Mouse (Mus musculus) midbrain, embryonic 14.5 days (tissue): Measurements from ENCODE around the gene Qrich2. TPM values are rescaled to one million over a fixed set of nuclear protein-coding genes. Genes with fewer than 3 reads are reported as not detected.

Experiments
- ATAC-seq: fragments of 200-750 bp; cut with Nextera tagmentation; 2 replicates; pipeline ENCODE4 v1.8.0; 2017; ENCODE audit warnings: moderate number of reproducible peaks, moderate library complexity; ENCODE audit not compliant: low FRiP score, low TSS enrichment
- DNase-seq: peaks from one replicate; pipeline ENCODE4 v3.0.0-alpha.2; 2015
- H3K27ac ChIP-seq: fragments of 300-500 bp; sonication (generic); replicated peaks from 2 replicates; pipeline ENCODE4 v1.5.1; 2014; ENCODE audit warnings: mild to moderate bottlenecking, low read depth, low read length, moderate library complexity
- H3K27me3 ChIP-seq: fragments of 300-500 bp; sonication (generic); 2 replicates; pipeline ENCODE4 v1.6.1; 2014; ENCODE audit warnings: low read length, control low read depth, mixed read lengths; ENCODE audit not compliant: control insufficient read depth, insufficient read depth
- H3K36me3 ChIP-seq: fragments of 300-500 bp; sonication (generic); 2 replicates; pipeline ENCODE4 v1.6.1; 2014; ENCODE audit warnings: low read length, control low read depth; ENCODE audit not compliant: control insufficient read depth, insufficient read depth
- H3K4me1 ChIP-seq: fragments of 300-500 bp; sonication (generic); 2 replicates; pipeline ENCODE4 v1.6.1; 2014; ENCODE audit warnings: mild to moderate bottlenecking, antibody characterized with exemption, low read length, control low read depth; ENCODE audit not compliant: control insufficient read depth, insufficient read depth
- H3K4me2 ChIP-seq: fragments of 300-500 bp; sonication (generic); 2 replicates; pipeline ENCODE4 v1.6.1; 2014; ENCODE audit warnings: mild to moderate bottlenecking, low read length, moderate library complexity
- H3K4me3 ChIP-seq: fragments of 300-500 bp; sonication (generic); replicated peaks from 2 replicates; pipeline ENCODE4 v1.5.1; 2014; ENCODE audit warnings: low read depth, low read length
- H3K9ac ChIP-seq: fragments of 300-500 bp; sonication (generic); replicated peaks from 2 replicates; pipeline ENCODE4 v1.6.1; 2014; ENCODE audit warnings: mild to moderate bottlenecking, low read length, moderate library complexity
- H3K9me3 ChIP-seq: fragments of 300-500 bp; sonication (generic); 2 replicates; pipeline ENCODE4 v1.6.1; 2016; ENCODE audit warnings: low read length, control low read depth, mixed read lengths; ENCODE audit not compliant: control insufficient read depth
- WGBS: fragments of 180-500 bp; shearing (Covaris S2); extraction: QIAGEN DNeasy Blood & Tissue Kit; methylation state at CpG from one replicate; pipeline ENCODE4 v1.1.7; 2014; 5-methylcytosine and 5-hydroxymethylcytosine counted together
- polyA plus RNA-seq: library from polyadenylated mRNA; unstranded; fragments of >200 nt; fragmentation: Nextera tagmentation; extraction: Ambion mirVana; gene quantifications from 2 replicates; pipeline ENCODE4 v1.2.1, GENCODE M21; 2014

The Qrich2 gene
- polyA plus RNA-seq, 1 experiment from 2014 or later, result not detected

DNA sequence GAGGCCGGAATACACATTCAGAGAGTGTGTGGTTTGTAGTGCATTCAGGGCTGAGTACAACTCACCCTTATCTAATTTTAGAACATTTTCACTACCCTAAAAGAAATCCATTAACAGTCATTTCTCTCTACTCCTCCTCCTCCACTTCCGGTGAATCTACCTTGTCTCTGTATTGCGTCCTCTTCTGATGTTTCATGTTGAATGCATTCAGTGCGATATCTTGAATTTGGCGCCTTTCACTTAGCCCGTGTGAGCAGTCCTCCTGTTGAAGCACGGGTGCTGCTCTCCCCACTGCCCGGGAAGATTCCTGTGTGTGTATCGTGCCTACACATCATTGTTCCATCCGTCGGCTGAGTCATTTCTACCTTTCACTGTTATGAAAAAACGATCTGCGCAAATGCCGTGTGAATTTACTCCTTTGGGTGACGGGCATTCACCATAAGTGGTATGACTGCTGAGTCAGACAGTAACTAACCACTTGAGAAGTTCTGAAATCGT, 59.8 kb downstream of the Qrich2 start:
- WGBS, result 95% methylated on average over 16 of the region's 16 CpGs
- Histone ChIP-seq H3K27ac (no peak overlapping the region), H3K27me3 (no peaks in the 10 kb centered on the region), H3K4me1 (no peaks in the 10 kb centered on the region), H3K4me2 (no peak overlapping the region), H3K4me3 (no peak overlapping the region), H3K36me3 (peaks cover 12% of the 10 kb centered on the region; the same call in 1 of the 2 replicates), H3K9me3 (no peaks in the 10 kb centered on the region), H3K9ac (no peak overlapping the region)
- ATAC-seq (no peak), DNase-seq (no peak)

DNA sequence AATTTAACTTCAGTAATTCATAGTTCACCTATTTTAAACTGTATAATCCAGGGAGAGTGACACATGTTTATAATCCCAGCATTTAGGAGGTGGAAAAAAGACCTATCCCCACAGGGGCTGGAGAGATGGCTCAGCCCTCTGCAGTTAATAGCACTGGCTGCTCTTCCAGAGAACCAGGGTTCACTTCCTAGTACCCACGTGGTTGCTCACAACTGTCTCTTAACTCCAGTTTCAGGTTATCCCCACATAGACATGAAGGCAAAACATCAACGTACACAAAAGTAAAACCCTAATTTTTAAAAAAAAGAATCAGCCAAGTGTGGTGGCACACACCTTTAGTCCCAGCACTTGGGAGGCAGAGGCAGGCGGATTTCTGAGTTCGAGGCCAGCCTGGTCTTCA, 60.4 kb downstream of the Qrich2 start:
- H3K4me3 ChIP-seq, result no peak overlapping the region
- H3K4me1 ChIP-seq, result no peaks in the 10 kb centered on the region
- no peaks in the 10 kb centered on the region for H3K9me3 ChIP-seq
- no peak overlapping the region for H3K4me2 ChIP-seq
- 94% methylated on average over 4 of the region's 4 CpGs for WGBS
- no peak overlapping the region for H3K9ac ChIP-seq
- H3K36me3 ChIP-seq, result peaks cover 12% of the 10 kb centered on the region; the same call in 1 of the 2 replicates
- DNase-seq (no peak), ATAC-seq (no peak)
- no peaks in the 10 kb centered on the region for H3K27me3 ChIP-seq
- no peak overlapping the region for H3K27ac ChIP-seq

DNA sequence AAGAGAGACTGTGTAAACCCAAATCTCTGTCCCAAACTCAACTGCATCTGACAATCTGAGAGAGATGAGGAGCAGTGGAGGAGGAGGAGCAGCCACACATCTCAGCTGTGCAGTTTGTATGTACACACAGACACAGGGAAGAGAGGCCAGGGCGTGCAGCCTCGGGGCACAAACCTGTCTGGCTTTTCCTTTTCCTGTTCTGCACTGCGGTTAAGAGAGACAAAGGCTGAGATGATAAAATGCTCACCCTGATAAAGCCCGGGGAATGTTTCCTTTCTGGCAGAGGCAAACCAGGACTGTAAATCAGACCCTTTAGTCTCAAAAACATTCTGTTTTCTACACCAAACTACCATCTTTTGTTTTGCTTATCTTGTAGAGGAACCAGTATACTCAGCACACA, 65.5 kb downstream of the Qrich2 start:
- peaks cover 16% of the 10 kb centered on the region; the same call in 1 of the 2 replicates for H3K36me3 ChIP-seq
- H3K4me3 ChIP-seq, result no peak overlapping the region
- 83% methylated on average over 4 of the region's 4 CpGs for WGBS
- H3K9ac ChIP-seq, result no peak overlapping the region
- H3K4me2 ChIP-seq, result no peak overlapping the region
- no peak for ATAC-seq
- no peaks in the 10 kb centered on the region for H3K4me1 ChIP-seq
- H3K27me3 ChIP-seq, result no peaks in the 10 kb centered on the region
- H3K27ac ChIP-seq, result no peak overlapping the region
- H3K9me3 ChIP-seq, result no peaks in the 10 kb centered on the region
- DNase-seq, result no peak

DNA sequence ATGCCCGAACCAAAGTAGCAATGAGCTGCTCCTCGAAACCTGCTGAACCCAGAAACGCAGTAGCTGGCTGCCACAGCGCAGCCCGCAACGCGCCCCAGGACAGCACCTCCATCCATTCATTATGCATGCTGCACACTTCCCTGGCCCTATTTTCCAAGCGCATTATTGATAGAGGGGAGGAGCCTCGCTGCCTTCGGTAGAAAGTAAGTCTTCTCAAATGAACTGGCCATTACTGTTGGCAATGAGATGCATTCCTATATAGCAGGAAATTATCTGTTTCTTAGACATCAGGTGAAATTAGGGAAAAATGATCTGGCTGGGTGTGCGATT, 67.7 kb downstream of the Qrich2 start:
- H3K27ac ChIP-seq, result no peak overlapping the region
- ATAC-seq, result no peak
- H3K27me3 ChIP-seq, result no peaks in the 10 kb centered on the region
- no peak overlapping the region for H3K9ac ChIP-seq
- H3K4me1 ChIP-seq, result no peaks in the 10 kb centered on the region
- no peaks in the 10 kb centered on the region for H3K9me3 ChIP-seq
- no peak overlapping the region for H3K4me3 ChIP-seq
- DNase-seq, result no peak
- peaks cover 13% of the 10 kb centered on the region for H3K36me3 ChIP-seq
- 67% methylated on average over 11 of the region's 11 CpGs for WGBS
- no peak overlapping the region for H3K4me2 ChIP-seq

DNA sequence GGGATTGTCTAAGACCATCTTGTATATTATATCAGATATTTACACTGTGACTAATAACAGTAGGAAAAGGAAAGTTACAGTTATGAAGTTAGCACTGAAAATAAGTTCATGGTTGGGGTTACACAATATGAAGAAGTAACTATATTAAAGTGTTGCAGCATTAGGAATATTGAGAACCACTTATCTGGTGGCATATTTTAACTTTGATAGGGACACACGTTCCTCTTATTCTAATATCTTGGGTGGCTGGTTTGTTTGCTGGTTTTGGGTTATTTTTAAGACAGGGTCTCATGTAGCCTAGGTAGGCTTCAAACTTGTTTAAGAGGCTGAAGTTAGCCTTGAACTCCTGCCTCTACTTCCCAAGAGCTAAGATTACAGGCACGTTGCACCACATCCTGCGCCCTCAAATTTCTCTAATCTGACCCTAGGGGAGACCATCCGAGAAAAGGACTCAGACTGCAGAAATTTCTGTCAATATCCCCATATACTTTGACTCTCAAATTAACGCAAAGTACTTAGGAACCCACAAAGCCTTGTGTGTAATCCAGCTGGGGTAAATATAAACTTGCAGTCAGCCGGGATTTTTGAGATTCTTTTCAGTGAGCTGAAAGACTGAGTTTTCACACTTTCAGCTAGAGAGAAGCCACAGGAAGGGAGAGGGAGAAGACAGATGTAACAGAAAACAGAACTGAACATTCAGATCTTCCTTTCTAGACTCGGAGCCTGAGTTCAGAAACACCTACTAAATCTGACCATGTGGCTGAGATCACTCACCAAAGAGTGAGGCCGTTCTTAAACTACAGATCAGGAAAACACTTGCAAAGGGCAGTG, 68.3 kb downstream of the Qrich2 start:
- WGBS, result 84% methylated on average over 8 of the region's 8 CpGs
- Histone ChIP-seq H3K4me3 (no peak overlapping the region), H3K9me3 (no peaks in the 10 kb centered on the region), H3K27ac (no peak overlapping the region), H3K9ac (no peak overlapping the region), H3K36me3 (peaks cover 8% of the 10 kb centered on the region), H3K27me3 (no peaks in the 10 kb centered on the region), H3K4me1 (no peaks in the 10 kb centered on the region), H3K4me2 (no peak overlapping the region)
- ATAC-seq (no peak), DNase-seq (no peak)

DNA sequence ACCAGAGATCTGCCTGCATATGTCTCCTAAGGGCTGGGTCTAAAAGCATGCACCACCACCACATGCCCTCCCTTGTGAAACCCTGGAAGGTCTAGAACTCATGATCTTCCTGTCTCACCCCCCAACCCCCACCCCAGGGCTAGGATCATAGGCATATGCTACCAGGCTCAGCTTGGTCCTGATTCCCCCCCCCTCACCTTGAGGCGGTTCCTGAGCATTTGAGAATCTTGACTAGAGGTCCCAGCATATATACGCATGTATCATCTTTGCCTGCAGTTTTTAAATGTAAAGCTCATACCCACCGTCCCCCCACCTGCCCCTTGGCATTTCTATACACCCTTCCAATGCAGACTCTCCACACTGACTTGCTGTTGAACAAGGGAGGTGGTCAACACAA, 69.1 kb downstream of the Qrich2 start:
- Histone ChIP-seq H3K27me3 (no peaks in the 10 kb centered on the region), H3K4me1 (no peaks in the 10 kb centered on the region), H3K9me3 (no peaks in the 10 kb centered on the region), H3K27ac (no peak overlapping the region), H3K36me3 (peaks cover 8% of the 10 kb centered on the region), H3K9ac (no peak overlapping the region), H3K4me3 (no peak overlapping the region), H3K4me2 (no peak overlapping the region)
- ATAC-seq (no peak), DNase-seq (no peak)
- 95% methylated on average over 3 of the region's 3 CpGs for whole genome bisulfite sequencing

DNA sequence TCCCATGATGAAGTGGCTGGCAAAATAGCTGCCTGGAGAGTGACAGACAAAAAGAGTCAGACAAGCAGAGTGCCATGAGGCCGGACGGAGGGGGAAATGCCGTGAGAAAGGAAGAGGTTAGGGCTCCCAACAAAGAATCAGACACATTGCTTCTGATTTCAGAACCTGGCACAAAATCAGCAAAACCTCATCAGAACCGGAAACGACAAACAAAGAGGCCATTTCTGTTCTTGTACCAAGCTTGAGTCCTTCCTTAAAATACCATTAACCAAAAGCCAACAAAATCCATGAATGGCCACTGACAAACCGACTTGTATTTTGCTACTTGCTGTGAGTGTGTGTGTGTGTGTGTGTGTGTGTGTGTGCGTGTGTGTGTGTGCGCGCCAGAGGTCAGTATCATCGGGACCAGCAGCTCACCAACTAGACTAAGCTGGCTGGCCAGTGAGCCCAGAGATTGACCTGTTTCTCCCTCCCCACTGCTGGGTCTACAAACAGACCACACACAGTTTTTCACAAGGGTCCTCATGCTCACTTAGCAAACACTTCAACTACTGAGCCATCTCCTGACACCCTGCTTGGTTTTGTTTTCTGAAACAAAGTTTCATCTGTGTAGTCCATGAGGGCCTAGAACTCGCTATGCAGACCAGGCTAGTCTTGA, 69.6 kb downstream of the Qrich2 start:
- ATAC-seq, result no peak
- WGBS, result 91% methylated on average over 11 of the region's 11 CpGs
- Histone ChIP-seq H3K27ac (no peak overlapping the region), H3K36me3 (peaks cover 8% of the 10 kb centered on the region), H3K4me2 (no peak overlapping the region), H3K4me3 (no peak overlapping the region), H3K9me3 (no peaks in the 10 kb centered on the region), H3K4me1 (no peaks in the 10 kb centered on the region), H3K27me3 (no peaks in the 10 kb centered on the region), H3K9ac (no peak overlapping the region)
- no peak for DNase-seq

DNA sequence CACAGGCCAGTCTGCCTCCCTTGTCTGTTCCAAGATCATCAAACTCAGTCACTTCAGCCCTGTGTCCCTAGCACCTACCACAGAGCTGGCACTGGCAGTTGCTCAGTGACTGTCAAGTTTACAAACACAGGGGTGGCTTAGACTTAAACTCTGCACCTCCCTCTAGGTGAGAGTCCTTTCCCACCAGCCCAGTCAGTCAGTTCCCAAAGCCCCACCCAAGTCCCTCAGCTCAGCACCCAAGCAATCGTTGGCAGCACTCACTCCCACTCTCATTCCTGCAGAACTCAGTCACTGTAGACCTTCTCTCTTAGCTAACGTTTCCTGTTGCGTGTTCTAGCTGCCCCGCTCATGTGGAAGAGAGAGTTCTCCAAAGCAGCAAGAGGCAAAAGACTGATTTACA, 71.3 kb downstream of the Qrich2 start:
- WGBS, result 93% methylated on average over 4 of the region's 4 CpGs

More for the DNA sequence above, 71.3 kb downstream of the Qrich2 start:
- no peak overlapping the region for H3K9ac ChIP-seq
- H3K4me3 ChIP-seq, result no peak overlapping the region
- H3K4me2 ChIP-seq, result no peak overlapping the region
- H3K27ac ChIP-seq, result no peak overlapping the region
- DNase-seq (no peak), ATAC-seq (no peak)
- H3K36me3 ChIP-seq, result peaks cover 8% of the 10 kb centered on the region
- no peaks in the 10 kb centered on the region for H3K27me3 ChIP-seq
- no peaks in the 10 kb centered on the region for H3K4me1 ChIP-seq
- H3K9me3 ChIP-seq, result no peaks in the 10 kb centered on the region
